Mouse (Mus musculus) hindbrain, embryonic 12.5 days (tissue): ENCODE data around the gene Gnptg. TPM values are rescaled to one million over a fixed set of nuclear protein-coding genes. Genes with fewer than 3 reads are reported as not detected.

Experiments
- ATAC-seq: fragments of 200-750 bp; cut with Nextera tagmentation; 2 replicates; pipeline ENCODE4 v1.8.0; 2017; ENCODE audit warnings: moderate TSS enrichment; ENCODE audit not compliant: low FRiP score
- H3K27ac ChIP-seq: fragments of 300-500 bp; sonication (generic); 2 replicates; pipeline ENCODE4 v1.5.1; 2016; ENCODE audit warnings: mild to moderate bottlenecking
- H3K27me3 ChIP-seq: fragments of 300-500 bp; sonication (generic); 2 replicates; pipeline ENCODE4 v1.6.1; 2016; ENCODE audit warnings: mild to moderate bottlenecking
- H3K36me3 ChIP-seq: fragments of 300-500 bp; sonication (generic); 2 replicates; pipeline ENCODE4 v1.6.1; 2016; ENCODE audit warnings: mild to moderate bottlenecking
- H3K4me1 ChIP-seq: fragments of 300-500 bp; sonication (generic); 2 replicates; pipeline ENCODE4 v1.6.1; 2016
- H3K4me2 ChIP-seq: fragments of 300-500 bp; sonication (generic); replicated peaks from 2 replicates; pipeline ENCODE4 v1.6.1; 2016; ENCODE audit warnings: mild to moderate bottlenecking
- H3K4me3 ChIP-seq: fragments of 300-500 bp; sonication (generic); 2 replicates; pipeline ENCODE4 v1.5.1; 2016; ENCODE audit warnings: mild to moderate bottlenecking
- H3K9ac ChIP-seq: fragments of 300-500 bp; sonication (generic); 2 replicates; pipeline ENCODE4 v1.6.1; 2016; ENCODE audit warnings: mild to moderate bottlenecking, moderate library complexity
- H3K9me3 ChIP-seq: fragments of 300-500 bp; sonication (generic); replicated peaks from 2 replicates; pipeline ENCODE4 v1.6.1; 2016; ENCODE audit warnings: mild to moderate bottlenecking
- WGBS: fragments of 180-500 bp; shearing (Covaris S2); methylation state at CpG from one replicate; pipeline ENCODE4 v1.1.7; 2016; 5-methylcytosine and 5-hydroxymethylcytosine counted together
- microRNA-seq: library from miRNA; unstranded; fragments of <30 nt; microRNA quantifications from one replicate; pipeline ENCODE4, GENCODE M21; 2017
- polyA plus RNA-seq: library from polyadenylated mRNA; unstranded; fragments of >200 nt; fragmentation: Nextera tagmentation; extraction: Ambion mirVana; gene quantifications from 2 replicates; pipeline ENCODE4 v1.2.1, GENCODE M21; 2016

Gene Gnptg
- polyA plus RNA-seq, 1 experiment from 2014 or later, result 59.4 TPM

DNA sequence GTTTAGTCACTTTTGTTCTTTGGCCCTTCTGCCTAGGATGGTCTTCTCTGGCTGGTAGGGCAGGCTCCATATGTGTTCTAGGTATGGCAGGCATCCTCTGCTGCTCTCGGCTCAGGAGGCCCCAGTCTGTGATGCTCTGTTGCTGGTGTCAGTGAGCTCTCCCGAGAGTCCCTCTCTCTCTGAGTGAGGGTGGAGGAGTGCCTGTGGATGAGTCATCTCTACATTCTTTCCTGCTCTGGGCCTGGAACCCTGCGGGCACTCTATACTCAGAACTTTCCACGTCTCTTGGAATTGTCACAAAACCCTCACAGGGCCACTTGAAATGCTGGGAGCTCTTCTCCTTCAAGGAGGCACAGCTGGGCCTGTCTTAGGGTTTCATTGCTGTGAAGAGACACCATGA, 28.2 kb downstream of the Gnptg start:
- ATAC-seq, result no peak
- Histone ChIP-seq H3K4me3 (no peak overlapping the region), H3K4me2 (no peak overlapping the region), H3K27ac (no peak overlapping the region), H3K27me3 (no peaks in the 10 kb centered on the region), H3K9me3 (no peaks in the 10 kb centered on the region), H3K4me1 (no peaks in the 10 kb centered on the region), H3K36me3 (peaks cover 89% of the 10 kb centered on the region), H3K9ac (no peak overlapping the region)
- WGBS, result 92% methylated on average over 4 of the region's 4 CpGs

- Histone ChIP-seq H3K27me3 (no peaks in the 10 kb centered on the region), H3K27ac (no peak overlapping the region), H3K4me1 (no peaks in the 10 kb centered on the region), H3K9me3 (no peaks in the 10 kb centered on the region), H3K36me3 (peaks cover 88% of the 10 kb centered on the region), H3K9ac (no peak overlapping the region), H3K4me3 (no peak overlapping the region), H3K4me2 (no peak overlapping the region)
- WGBS, result 91% methylated on average over 15 of the region's 15 CpGs
- no peak for ATAC-seq
These were observed 29.1 kb downstream of the Gnptg start for GRCm38 (mm10) chr17:25210680-25211466.

DNA sequence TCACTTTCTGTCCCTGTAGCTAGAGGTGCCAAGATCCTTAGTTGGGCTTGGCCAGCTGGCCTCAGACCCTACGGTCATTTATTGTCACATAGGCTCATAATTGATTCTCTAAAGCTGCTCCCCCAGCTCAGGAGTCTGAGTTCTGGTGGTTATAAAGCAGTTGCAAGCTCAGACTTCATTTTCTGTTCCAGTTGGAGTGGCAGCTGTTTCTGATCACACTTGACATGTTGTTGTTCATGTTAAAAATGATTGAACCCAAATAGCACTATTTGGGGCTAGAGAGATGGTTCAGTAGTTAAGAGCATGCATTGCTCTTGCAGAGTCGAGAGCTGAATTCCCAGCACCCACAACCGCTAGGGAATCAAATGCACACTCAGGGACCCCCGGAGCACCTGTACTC, 29.9 kb downstream of the Gnptg start:
- 93% methylated on average over 4 of the region's 4 CpGs for WGBS
- Histone ChIP-seq H3K9ac (no peak overlapping the region), H3K36me3 (peaks cover 90% of the 10 kb centered on the region)

GRCm38 (mm10) chr17:25202401-25202800, 37.5 kb downstream of the Gnptg start:
- Histone ChIP-seq H3K4me1 (no peaks in the 10 kb centered on the region), H3K36me3 (peaks cover 69% of the 10 kb centered on the region), H3K4me2 (no peak overlapping the region), H3K4me3 (no peak overlapping the region), H3K9ac (no peak overlapping the region), H3K27me3 (no peaks in the 10 kb centered on the region), H3K9me3 (no peaks in the 10 kb centered on the region), H3K27ac (no peak overlapping the region)
- 94% methylated on average over 4 of the region's 4 CpGs for WGBS
- ATAC-seq, result no peak

More for the DNA sequence above, 29.9 kb downstream of the Gnptg start:
- Histone ChIP-seq H3K27me3 (no peaks in the 10 kb centered on the region), H3K4me2 (no peak overlapping the region), H3K9me3 (no peaks in the 10 kb centered on the region), H3K27ac (no peak overlapping the region), H3K4me3 (no peak overlapping the region), H3K4me1 (no peaks in the 10 kb centered on the region)
- ATAC-seq, result no peak

GRCm38 (mm10) chr17:25189091-25189490, 50.8 kb downstream of the Gnptg start:
- H3K4me1 ChIP-seq, result peaks cover 30% of the 10 kb centered on the region
- H3K9me3 ChIP-seq, result no peaks in the 10 kb centered on the region
- H3K4me2 ChIP-seq, result peak overlapping the region; percentile 71
- no peak for ATAC-seq
- no peaks in the 10 kb centered on the region for H3K27me3 ChIP-seq
- H3K36me3 ChIP-seq, result peaks cover 18% of the 10 kb centered on the region
- WGBS, result 3% methylated on average over 16 of the region's 16 CpGs
- no peak overlapping the region for H3K27ac ChIP-seq
- peak overlapping the region; percentile 99 for H3K4me3 ChIP-seq
- peak overlapping the region; percentile 95 for H3K9ac ChIP-seq

GRCm38 (mm10) chr17:25188150-25189031, 51.5 kb downstream of the Gnptg start, which contains the start of gene Unkl:
Unkl (plus strand) TSS chr17:25188397.
- WGBS, result under 1% methylated on average over 104 of the region's 104 CpGs
- Histone ChIP-seq H3K4me1 (peaks cover 34% of the 10 kb centered on the region), H3K27ac (peak within 1 kb of the TSS; percentile 83), H3K4me3 (peak within 1 kb of the TSS; percentile 99), H3K27me3 (no peaks in the 10 kb centered on the region), H3K36me3 (peaks cover 14% of the 10 kb centered on the region), H3K4me2 (peak within 1 kb of the TSS; percentile 71), H3K9me3 (no peaks in the 10 kb centered on the region), H3K9ac (peak within 1 kb of the TSS; percentile 95)
- peak; percentile 24 for ATAC-seq

- Histone ChIP-seq H3K27ac (peak overlapping the region; percentile 83), H3K36me3 (peaks cover 10% of the 10 kb centered on the region; the same call in 1 of the 2 replicates), H3K4me2 (peak overlapping the region; percentile 71), H3K27me3 (no peaks in the 10 kb centered on the region), H3K4me1 (peaks cover 36% of the 10 kb centered on the region), H3K4me3 (peak overlapping the region; percentile 99), H3K9me3 (no peaks in the 10 kb centered on the region), H3K9ac (peak overlapping the region; percentile 95)
- ATAC-seq, result no peak
- 7% methylated on average over 11 of the region's 11 CpGs for WGBS
These were observed 52.2 kb downstream of the Gnptg start for GRCm38 (mm10) chr17:25187784-25188149.

GRCm38 (mm10) chr17:25184961-25185360, 55.0 kb downstream of the Gnptg start:
- WGBS, result 10% methylated on average over 17 of the region's 17 CpGs
- H3K27me3 ChIP-seq, result peaks cover 9% of the 10 kb centered on the region
- no peak overlapping the region for H3K27ac ChIP-seq
- ATAC-seq, result no peak
- no peaks in the 10 kb centered on the region for H3K9me3 ChIP-seq
- H3K9ac ChIP-seq, result peak overlapping the region; percentile 88
- peak overlapping the region; percentile 99 for H3K4me2 ChIP-seq
- H3K4me1 ChIP-seq, result peaks cover 34% of the 10 kb centered on the region
- H3K4me3 ChIP-seq, result peak overlapping the region; percentile 93
- H3K36me3 ChIP-seq, result no peaks in the 10 kb centered on the region; the same call in 1 of the 2 replicates

GRCm38 (mm10) chr17:25184129-25184691, 55.7 kb downstream of the Gnptg start, which contains the start of gene BC003965:
BC003965 (plus strand) TSS chr17:25184554.
- Histone ChIP-seq H3K36me3 (no peaks in the 10 kb centered on the region; the same call in 1 of the 2 replicates), H3K4me2 (peak within 1 kb of the TSS; percentile 99), H3K9ac (peak within 1 kb of the TSS; percentile 88), H3K27me3 (peaks cover 11% of the 10 kb centered on the region), H3K4me3 (peak within 1 kb of the TSS; percentile 93), H3K4me1 (peaks cover 26% of the 10 kb centered on the region), H3K9me3 (no peaks in the 10 kb centered on the region), H3K27ac (peak within 1 kb of the TSS; percentile 92)
- ATAC-seq, result peak; percentile 90
- WGBS, result under 1% methylated on average over 50 of the region's 50 CpGs

Small RNA genes lying within 50 kb of the gene (microRNA-seq; reads per million reads assigned to microRNA genes)
- gene Mir3547, result 5.4 reads per million, percentile 14 among the genes with 10 or more reads in this experiment

Other genes with a start within 250 kb of the Gnptg start
- 13.8 and 13.9 TPM in 2 replicates for gene Cramp1l, start 224.3 kb downstream of the Gnptg start, polyA plus RNA-seq
- 26.7 and 27.6 TPM in 2 replicates for gene Ift140, start 224.0 kb downstream of the Gnptg start, polyA plus RNA-seq
- gene Tmem204, start 156.5 kb downstream of the Gnptg start, polyA plus RNA-seq, result 8.5 and 9.5 TPM in 2 replicates
- 42.5 and 43.2 TPM in 2 replicates for gene Telo2, start 124.2 kb downstream of the Gnptg start, polyA plus RNA-seq
- not detected in 2 replicates for gene Ptx4, start 119.4 kb downstream of the Gnptg start, polyA plus RNA-seq
- 24.4 and 26.9 TPM in 2 replicates for gene Clcn7, start 106.7 kb downstream of the Gnptg start, polyA plus RNA-seq
- not detected in 2 replicates for gene Ccdc154, start 77.7 kb downstream of the Gnptg start, polyA plus RNA-seq
- gene Gm38655, start 64.7 kb downstream of the Gnptg start, polyA plus RNA-seq, result not detected in 2 replicates
- 33.6 and 34.6 TPM in 2 replicates for gene BC003965, start 55.6 kb downstream of the Gnptg start, polyA plus RNA-seq
- 13.0 and 13.3 TPM in 2 replicates for gene Unkl, start 51.7 kb downstream of the Gnptg start, polyA plus RNA-seq
- 60.0 and 61.8 TPM in 2 replicates for gene Tsr3, start within 50 bp of the Gnptg start, polyA plus RNA-seq
- 5.5 and 5.9 TPM in 2 replicates for gene Baiap3, start 16.2 kb upstream of the Gnptg start, polyA plus RNA-seq
- gene Ube2i, start 34.5 kb upstream of the Gnptg start, polyA plus RNA-seq, result 713 and 760 TPM in 2 replicates
- not detected in 2 replicates for gene Prss34, start 58.3 kb upstream of the Gnptg start, polyA plus RNA-seq
- gene Prss28, start 68.5 kb upstream of the Gnptg start, polyA plus RNA-seq, result not detected in 2 replicates
- not detected in 2 replicates for gene Prss29, start 78.5 kb upstream of the Gnptg start, polyA plus RNA-seq
- not detected in 2 replicates for gene Tpsab1, start 105.4 kb upstream of the Gnptg start, polyA plus RNA-seq
- not detected in 2 replicates for gene Tpsb2, start 126.2 kb upstream of the Gnptg start, polyA plus RNA-seq
- 0.86 TPM in 1 of 2 replicates, not detected in the other for gene Tpsg1, start 129.1 kb upstream of the Gnptg start, polyA plus RNA-seq
- gene Cacna1h, start 193.7 kb upstream of the Gnptg start, polyA plus RNA-seq, result 12.5 and 12.7 TPM in 2 replicates
- 1.0 and 1.7 TPM in 2 replicates for gene Tekt4, start 214.5 kb upstream of the Gnptg start, polyA plus RNA-seq